Mouse (Mus musculus): ENCODE data around the gene Gm28035. TPM values are rescaled to one million over a fixed set of nuclear protein-coding genes. Genes with fewer than 3 reads are reported as not detected.
A peak's percentile ranks its signal among the peaks of the same experiment; 100 is the strongest.

Gene Gm28035
- polyA plus RNA-seq, 1 experiment from 2014 or later, result 0.30 TPM

DNA sequence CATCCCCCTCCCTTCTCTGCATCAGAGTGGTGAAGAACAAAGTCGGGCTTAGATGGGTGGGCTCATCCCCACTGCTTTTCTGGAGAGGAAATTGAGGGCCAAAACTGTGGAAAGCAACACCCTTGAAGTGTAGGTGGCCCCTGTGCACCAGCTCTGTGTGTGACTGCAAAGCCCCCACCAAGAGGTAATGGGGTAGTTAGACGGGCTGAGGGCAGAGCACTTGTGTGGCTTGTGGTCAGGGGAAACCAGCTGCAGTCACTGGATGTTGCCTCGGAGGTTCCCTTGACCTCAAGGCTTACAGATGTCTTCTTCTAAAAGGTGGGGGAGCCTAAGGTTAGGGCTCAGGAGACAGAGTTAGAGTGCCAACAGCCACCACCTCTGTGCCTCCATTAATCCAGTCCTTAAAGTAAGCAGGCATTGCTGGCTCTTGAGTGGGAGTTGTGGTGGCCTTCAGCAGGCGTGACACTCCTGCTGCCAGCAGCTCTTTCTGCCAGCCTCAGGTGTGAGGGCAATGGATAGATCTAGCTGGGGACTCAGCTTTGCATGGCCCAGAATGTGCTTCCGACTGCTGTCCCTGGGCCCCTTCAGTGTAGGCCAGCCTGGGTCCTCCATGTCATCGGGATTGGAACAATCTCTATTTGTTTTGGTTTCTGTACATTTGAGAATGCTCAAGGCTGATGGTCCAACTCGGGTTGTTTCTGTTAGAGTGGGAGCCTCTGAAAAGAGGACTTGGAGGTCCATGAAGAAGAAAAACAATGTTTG, 17.5 kb downstream of the Gm28035 start:
- no peaks in the 10 kb centered on the region for H3K9me3 ChIP-seq (replicated peaks)
- no peak overlapping the region for H3K27ac ChIP-seq
- H3K4me2 ChIP-seq (replicated peaks), result no peak overlapping the region
- peaks cover 87% of the 10 kb centered on the region for H3K36me3 ChIP-seq
- no peak overlapping the region for H3K4me3 ChIP-seq
- 91% methylated on average over 7 of the region's 7 CpGs for WGBS
- ATAC-seq (ENCODE audit: low FRiP score), result no peak
- no peaks in the 10 kb centered on the region for H3K27me3 ChIP-seq
- H3K4me1 ChIP-seq, result no peaks in the 10 kb centered on the region
- no peak overlapping the region for H3K9ac ChIP-seq

GRCm38 (mm10) chr2:30258600-30258999, 18.2 kb downstream of the Gm28035 start:
- no peak overlapping the region for H3K4me3 ChIP-seq
- no peak overlapping the region for H3K4me2 ChIP-seq (replicated peaks)
- 0 out of 2 replicates have a peak, but pooled peaks cover 4% of the 10 kb centered on the region for H3K4me1 ChIP-seq
- H3K27ac ChIP-seq, result no peak overlapping the region
- WGBS, result 89% methylated on average over 4 of the region's 4 CpGs
- peaks cover 87% of the 10 kb centered on the region for H3K36me3 ChIP-seq
- no peaks in the 10 kb centered on the region for H3K27me3 ChIP-seq
- H3K9me3 ChIP-seq (replicated peaks), result no peaks in the 10 kb centered on the region
- ATAC-seq (ENCODE audit: low FRiP score), result no peak
- no peak overlapping the region for H3K9ac ChIP-seq

- 0 out of 2 replicates have a peak, but pooled peaks cover 4% of the 10 kb centered on the region for H3K4me1 ChIP-seq
These were observed 19.0 kb downstream of the Gm28035 start for GRCm38 (mm10) chr2:30259131-30260064.

DNA sequence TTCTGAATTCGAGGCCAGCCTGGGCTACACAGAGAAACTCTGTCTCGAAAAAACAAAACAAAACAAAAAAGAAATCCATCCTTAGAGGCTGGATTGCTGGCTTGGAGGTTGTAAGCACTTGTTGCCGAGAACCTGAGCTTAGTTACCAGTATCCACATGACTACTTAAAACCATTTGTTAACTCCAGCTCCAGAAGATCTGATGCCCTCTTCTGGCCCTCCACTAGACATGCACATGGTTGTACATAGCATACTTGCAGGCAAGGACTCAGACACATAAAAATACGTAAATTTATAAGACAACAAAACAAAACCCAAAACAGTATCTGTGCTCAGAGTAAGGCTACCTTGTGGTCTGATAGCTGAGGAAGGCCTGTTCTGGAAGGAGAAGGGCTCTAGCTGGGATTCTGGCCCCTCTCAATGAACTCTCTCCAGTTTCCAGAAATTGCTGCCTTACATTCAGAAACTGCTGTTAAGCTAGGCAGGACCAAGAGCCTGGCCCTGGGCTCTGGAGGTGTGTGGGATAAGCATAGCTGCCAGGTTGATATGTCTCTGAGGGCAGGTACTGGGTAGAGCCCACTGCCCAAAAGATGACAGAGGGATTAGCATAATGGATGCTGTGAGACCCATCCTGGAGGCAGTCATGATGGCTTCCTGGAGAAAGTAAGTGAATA, 20.8 kb downstream of the Gm28035 start:
- 89% methylated on average over 4 of the region's 4 CpGs for WGBS
- ATAC-seq (ENCODE audit: low FRiP score), result no peak
- H3K9ac ChIP-seq, result no peak overlapping the region
- peaks cover 79% of the 10 kb centered on the region for H3K36me3 ChIP-seq
- no peak overlapping the region for H3K4me3 ChIP-seq
- no peaks in the 10 kb centered on the region for H3K27me3 ChIP-seq
- H3K27ac ChIP-seq, result no peak overlapping the region
- no peaks in the 10 kb centered on the region for H3K9me3 ChIP-seq (replicated peaks)
- H3K4me2 ChIP-seq (replicated peaks), result no peak overlapping the region
- peaks cover 16% of the 10 kb centered on the region for H3K4me1 ChIP-seq

More at GRCm38 (mm10) chr2:30259131-30260064, 19.0 kb downstream of the Gm28035 start:
- no peak overlapping the region for H3K27ac ChIP-seq
- ATAC-seq (ENCODE audit: low FRiP score), result no peak
- H3K4me2 ChIP-seq (replicated peaks), result no peak overlapping the region
- no peaks in the 10 kb centered on the region for H3K27me3 ChIP-seq
- no peaks in the 10 kb centered on the region for H3K9me3 ChIP-seq (replicated peaks)
- peaks cover 90% of the 10 kb centered on the region for H3K36me3 ChIP-seq
- no peak overlapping the region for H3K9ac ChIP-seq
- H3K4me3 ChIP-seq, result no peak overlapping the region
- 89% methylated on average over 15 of the region's 15 CpGs for WGBS

GRCm38 (mm10) chr2:30261921-30262839, 21.8 kb downstream of the Gm28035 start:
- 90% methylated on average over 18 of the region's 18 CpGs for WGBS
- Histone ChIP-seq H3K4me2 (replicated peaks) (no peak overlapping the region), H3K27ac (peak overlapping the region; percentile 40; the same call in 1 of the 2 replicates), H3K9me3 (replicated peaks) (no peaks in the 10 kb centered on the region), H3K4me3 (no peak overlapping the region), H3K9ac (no peak overlapping the region; the same call in 1 of the 2 replicates), H3K36me3 (peaks cover 69% of the 10 kb centered on the region), H3K4me1 (peaks cover 25% of the 10 kb centered on the region), H3K27me3 (no peaks in the 10 kb centered on the region)
- ATAC-seq (ENCODE audit: low FRiP score), result no peak

DNA sequence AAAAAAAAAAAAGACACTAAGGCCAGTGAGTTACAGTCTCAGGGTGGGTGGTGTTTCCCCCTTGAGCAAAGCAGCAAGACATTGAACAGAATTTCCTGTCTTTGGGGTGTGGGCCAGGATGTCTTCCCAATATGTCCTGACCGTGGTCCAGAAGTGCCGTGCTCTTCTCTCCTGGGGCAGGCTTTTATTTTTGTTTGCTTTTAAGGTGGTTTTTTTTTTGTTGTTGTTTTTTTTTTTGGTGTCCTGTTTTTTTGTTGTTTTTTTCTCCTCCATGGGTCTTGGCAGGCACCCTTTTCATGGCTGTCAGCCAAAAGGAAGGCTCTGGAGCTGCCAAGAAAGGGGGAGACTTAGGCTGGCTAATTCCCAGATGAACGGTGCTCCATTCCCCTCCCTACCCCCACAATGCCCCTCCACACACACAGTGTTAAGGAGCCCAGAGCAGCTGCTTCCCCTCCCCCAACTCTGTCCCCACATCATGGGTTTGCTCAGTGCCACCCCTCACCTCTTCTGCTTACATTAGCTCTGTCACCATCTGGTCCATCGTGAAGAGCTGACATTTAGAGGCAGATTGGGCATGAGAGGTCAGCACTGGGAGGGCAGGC, 22.6 kb downstream of the Gm28035 start:
- 64% methylated on average over 4 of the region's 4 CpGs for WGBS
- peak; percentile 49; the same call in 1 of the 2 replicates for ATAC-seq (ENCODE audit: low FRiP score)
- no peak overlapping the region for H3K9ac ChIP-seq
- peaks cover 62% of the 10 kb centered on the region for H3K36me3 ChIP-seq
- no peaks in the 10 kb centered on the region for H3K9me3 ChIP-seq (replicated peaks)
- H3K27ac ChIP-seq, result 0 out of 2 replicates have a peak overlapping the region, but pooled peaks have one; percentile 30
- no peaks in the 10 kb centered on the region; the same call in 1 of the 2 replicates for H3K27me3 ChIP-seq
- H3K4me2 ChIP-seq (replicated peaks), result no peak overlapping the region
- H3K4me1 ChIP-seq, result peaks cover 25% of the 10 kb centered on the region
- H3K4me3 ChIP-seq, result no peak overlapping the region

GRCm38 (mm10) chr2:30263811-30264210, 23.4 kb downstream of the Gm28035 start:
- Histone ChIP-seq H3K36me3 (peaks cover 53% of the 10 kb centered on the region), H3K27me3 (no peaks in the 10 kb centered on the region; the same call in 1 of the 2 replicates), H3K9ac (no peak overlapping the region), H3K27ac (no peak overlapping the region), H3K4me2 (replicated peaks) (no peak overlapping the region), H3K9me3 (replicated peaks) (no peaks in the 10 kb centered on the region), H3K4me3 (no peak overlapping the region), H3K4me1 (peaks cover 25% of the 10 kb centered on the region)
- WGBS, result 90% methylated on average over 6 of the region's 6 CpGs
- no peak for ATAC-seq (ENCODE audit: low FRiP score)

- no peaks in the 10 kb centered on the region for H3K9me3 ChIP-seq (replicated peaks)
- WGBS, result 84% methylated on average over 7 of the region's 7 CpGs
- H3K9ac ChIP-seq, result no peak overlapping the region
- H3K27ac ChIP-seq, result peak overlapping the region; percentile 66
- peaks cover 42% of the 10 kb centered on the region for H3K36me3 ChIP-seq
- H3K4me2 ChIP-seq (replicated peaks), result no peak overlapping the region
- peaks cover 27% of the 10 kb centered on the region for H3K4me1 ChIP-seq
- H3K27me3 ChIP-seq, result no peaks in the 10 kb centered on the region; the same call in 1 of the 2 replicates
- no peak overlapping the region for H3K4me3 ChIP-seq
- ATAC-seq (ENCODE audit: low FRiP score), result no peak
These were observed 24.5 kb downstream of the Gm28035 start for GRCm38 (mm10) chr2:30264671-30265519.

- ATAC-seq (ENCODE audit: low FRiP score), result no peak
- Histone ChIP-seq H3K9me3 (replicated peaks) (no peaks in the 10 kb centered on the region), H3K4me3 (no peak within 1 kb of the TSS), H3K4me2 (replicated peaks) (no peak within 1 kb of the TSS), H3K4me1 (peaks cover 29% of the 10 kb centered on the region), H3K9ac (peak within 1 kb of the TSS; percentile 24; the same call in 1 of the 2 replicates), H3K36me3 (peaks cover 33% of the 10 kb centered on the region), H3K27ac (peak within 1 kb of the TSS; percentile 66), H3K27me3 (no peaks in the 10 kb centered on the region; the same call in 1 of the 2 replicates)
- WGBS, result 47% methylated on average over 5 of the region's 5 CpGs
These were observed 25.4 kb downstream of the Gm28035 start, which contains the start of gene Phyhd1 for GRCm38 (mm10) chr2:30265767-30266253. TSS of gene Phyhd1 (plus strand) at chr2:30266203.

DNA sequence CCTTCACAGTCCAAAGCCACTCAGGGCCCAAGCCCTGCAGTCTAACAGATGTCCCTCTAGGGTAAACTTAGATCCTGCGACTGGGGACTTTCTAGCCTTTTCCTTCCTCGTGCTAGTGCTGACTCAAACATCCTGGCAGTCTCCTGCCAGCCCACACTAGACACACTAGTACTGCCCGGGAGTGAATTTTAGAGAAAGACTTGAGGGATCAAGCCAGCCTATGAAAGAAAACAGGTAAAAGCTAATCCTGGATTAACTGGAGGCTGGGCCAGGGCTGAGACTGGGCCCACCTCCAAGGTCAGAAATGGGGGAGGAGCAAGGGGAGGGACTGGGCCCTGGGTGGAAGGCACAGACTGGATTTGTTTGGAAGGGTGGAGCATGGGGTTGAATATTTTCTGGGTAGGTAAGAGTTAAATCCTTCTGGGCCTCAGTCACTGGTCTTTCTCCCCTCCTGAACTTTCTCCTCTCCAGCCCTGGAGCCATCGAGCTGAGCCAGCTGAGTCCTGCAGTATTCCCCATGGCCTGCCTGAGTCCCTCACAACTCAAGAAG, 26.1 kb downstream of the Gm28035 start:
- peaks cover 29% of the 10 kb centered on the region for H3K4me1 ChIP-seq
- H3K36me3 ChIP-seq, result peaks cover 31% of the 10 kb centered on the region
- no peaks in the 10 kb centered on the region for H3K9me3 ChIP-seq (replicated peaks)
- H3K9ac ChIP-seq, result peak overlapping the region; percentile 13; the same call in 1 of the 2 replicates
- no peak for ATAC-seq (ENCODE audit: low FRiP score)
- H3K4me2 ChIP-seq (replicated peaks), result no peak overlapping the region
- no peak overlapping the region for H3K4me3 ChIP-seq
- 27% methylated on average over 4 of the region's 4 CpGs for WGBS
- no peaks in the 10 kb centered on the region; the same call in 1 of the 2 replicates for H3K27me3 ChIP-seq
- H3K27ac ChIP-seq, result peak overlapping the region; percentile 66
